Mouse (Mus musculus) layer of hippocampus, postnatal 36 days (tissue): ENCODE measurements at regions not wholly inside any gene's neighbourhood (a gene's known extent, or its start where the extent isn't known, plus 50 kb on each side); places are given as distances from the start of the nearest gene placed in this dataset.

Source experiments
- DNase-seq, 2 experiments: peaks; one replicate each; pipeline ENCODE4 v3.0.0; 2022

GRCm38 (mm10) chr4:12534151-12534550 is 362.3 kb upstream of the Fam92a start:
- no peak for DNase-seq

GRCm38 (mm10) chr4:12532961-12533360 is 361.1 kb upstream of the Fam92a start:
- no peak for DNase-seq

- no peak for DNase-seq
Measured at GRCm38 (mm10) chr4:12522358-12522757, 350.5 kb upstream of the Fam92a start.

- DNase-seq: no peak
Measured at GRCm38 (mm10) chr4:12521246-12521645, 349.4 kb upstream of the Fam92a start.

GRCm38 (mm10) chr4:12516497-12516896 is 344.7 kb upstream of the Fam92a start:
- DNase-seq: no peak

GRCm38 (mm10) chr4:12511656-12512385 is 340.0 kb upstream of the Fam92a start:
- DNase-seq: peak; percentile 77 to 79

- DNase-seq: no peak
Measured at GRCm38 (mm10) chr4:12506851-12507551, 335.2 kb upstream of the Fam92a start.

- DNase-seq: no peak
Measured at GRCm38 (mm10) chr4:12501086-12501485, 329.3 kb upstream of the Fam92a start.

GRCm38 (mm10) chr4:12498426-12498825 is 326.6 kb upstream of the Fam92a start:
- no peak for DNase-seq

GRCm38 (mm10) chr4:12492468-12492867 is 320.7 kb upstream of the Fam92a start:
- DNase-seq: no peak

GRCm38 (mm10) chr4:12491306-12491705 is 319.5 kb upstream of the Fam92a start:
- no peak for DNase-seq

- no peak for DNase-seq
Measured at GRCm38 (mm10) chr4:12490066-12490465, 318.3 kb upstream of the Fam92a start.

- no peak for DNase-seq
Measured at GRCm38 (mm10) chr4:12489358-12489757, 317.5 kb upstream of the Fam92a start.

- DNase-seq: no peak
Measured at GRCm38 (mm10) chr4:12481481-12481880, 309.7 kb upstream of the Fam92a start.

GRCm38 (mm10) chr4:12476717-12477116 is 304.9 kb upstream of the Fam92a start:
- no peak for DNase-seq

GRCm38 (mm10) chr4:12474981-12475568 is 303.3 kb upstream of the Fam92a start:
- no peak for DNase-seq

GRCm38 (mm10) chr4:12474421-12474820 is 302.6 kb upstream of the Fam92a start:
- DNase-seq: no peak

- DNase-seq: no peak
Measured at GRCm38 (mm10) chr4:12461701-12462100, 289.9 kb upstream of the Fam92a start.

- DNase-seq: no peak
Measured at GRCm38 (mm10) chr4:12461251-12461650, 289.4 kb upstream of the Fam92a start.

- no peak for DNase-seq
Measured at GRCm38 (mm10) chr4:12457978-12458597, 286.3 kb upstream of the Fam92a start.

- DNase-seq: peak; percentile 16 to 17
Measured at GRCm38 (mm10) chr4:12452086-12452485, 280.3 kb upstream of the Fam92a start.

- no peak for DNase-seq
Measured at GRCm38 (mm10) chr4:12425507-12425906, 253.7 kb upstream of the Fam92a start.

GRCm38 (mm10) chr4:12421628-12422319 is 250.0 kb upstream of the Fam92a start:
- no peak for DNase-seq
